Mouse (Mus musculus): ENCODE data around the gene Smbd1. TPM values are rescaled to one million over a fixed set of nuclear protein-coding genes. Genes with fewer than 3 reads are reported as not detected.

The Smbd1 gene
- polyA plus RNA-seq (2012; rRNA removed), result not detected in 2 replicates

GRCm38 (mm10) chr16:32810321-32810720, at the start of gene Smbd1:
Smbd1 (minus strand) TSS chr16:32810477.

GRCm38 (mm10) chr16:32797426-32797689, 12.9 kb downstream of the Smbd1 start, which contains the start of gene Muc20:
Muc20 (minus strand) TSS chr16:32797435.

Other genes with a start within 250 kb of the Smbd1 start
- 56.6 and 62.0 TPM in 2 replicates for gene Tfrc, start 201.6 kb downstream of the Smbd1 start, polyA plus RNA-seq (2012; rRNA removed)
- 82.3 and 95.6 TPM in 2 replicates for gene Tnk2, start 166.6 kb downstream of the Smbd1 start, polyA plus RNA-seq (2012; rRNA removed)
- 0.01 and 0.03 TPM in 2 replicates for gene Muc4, start 74.6 kb downstream of the Smbd1 start, polyA plus RNA-seq (2012; rRNA removed)
- gene Muc20, start 13.0 kb downstream of the Smbd1 start, polyA plus RNA-seq (2012; rRNA removed), result 0.01 and 0.04 TPM in 2 replicates
- gene Fyttd1, start 67.0 kb upstream of the Smbd1 start, polyA plus RNA-seq (2012; rRNA removed), result 63.3 and 65.4 TPM in 2 replicates
- 67.0 and 67.9 TPM in 2 replicates for gene Rubcn, start 67.3 kb upstream of the Smbd1 start, polyA plus RNA-seq (2012; rRNA removed)
- gene Lrch3, start 103.6 kb upstream of the Smbd1 start, polyA plus RNA-seq (2012; rRNA removed), result 53.7 and 53.9 TPM in 2 replicates
- 2.0 and 3.3 TPM in 2 replicates for gene Iqcg, start 245.7 kb upstream of the Smbd1 start, polyA plus RNA-seq (2012; rRNA removed)
- 782 and 869 TPM in 2 replicates for gene Rpl35a, start 246.0 kb upstream of the Smbd1 start, polyA plus RNA-seq (2012; rRNA removed)